Mouse (Mus musculus) pancreas, adult 10 weeks (tissue): ENCODE results near the gene Rap1gap. TPM values are rescaled to one million over a fixed set of nuclear protein-coding genes. Genes with fewer than 3 reads are reported as not detected.

ENCODE experiments used
- polyA plus RNA-seq: library from polyadenylated mRNA; stranded (reverse); fragments of 350-450 nt; fragmentation: Illumina TruSeq; extraction: RNeasy Lipid Tissue Mini Kit (QIAGEN cat#74804); gene quantifications from one replicate; pipeline ENCODE4 v1.2.3, GENCODE M21; 2015; ENCODE audit warnings: low read depth, low replicate concordance; ENCODE audit not compliant: insufficient read depth

Gene Rap1gap
- polyA plus RNA-seq = 215 TPM

DNA sequence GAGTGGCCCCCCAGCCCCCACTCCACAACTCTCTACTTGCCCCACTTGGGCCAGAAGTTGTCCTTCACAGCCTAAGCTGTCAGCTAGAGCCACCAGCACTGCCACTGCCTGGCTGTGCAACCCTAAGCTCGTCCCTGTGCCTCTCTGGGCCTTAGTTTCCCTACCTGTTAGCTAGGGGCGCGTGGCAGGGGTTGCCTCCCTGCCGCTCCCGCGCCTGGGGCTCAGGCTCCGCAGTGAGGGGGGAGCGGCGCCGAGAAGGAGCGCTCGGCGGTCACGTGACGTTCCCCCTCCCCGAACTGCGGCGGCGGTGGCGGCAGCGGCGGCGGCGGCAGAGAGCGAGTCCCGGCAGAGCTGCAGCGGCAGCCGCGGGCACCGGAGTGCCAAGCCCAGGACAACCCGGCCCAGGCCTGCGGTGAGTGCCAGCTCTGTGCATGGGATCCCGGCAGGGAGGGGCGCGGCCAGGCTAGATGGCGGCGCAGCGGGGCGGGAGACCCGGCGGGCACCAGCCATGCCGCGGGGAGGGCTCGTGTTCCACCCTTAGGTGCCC lies at the start of gene Rap1gap:
Gene Rap1gap (plus strand): TSS at position 294 of the 547 bp plus-strand sequence.

Other genes with a start within 250 kb of the Rap1gap start
- gene Cela3b, start 234.2 kb upstream of the Rap1gap start, polyA plus RNA-seq = 23,927 TPM
- not detected for gene 1700013G24Rik, start 211.4 kb upstream of the Rap1gap start, polyA plus RNA-seq
- gene Hspg2, start 196.0 kb upstream of the Rap1gap start, polyA plus RNA-seq = 60.2 TPM
- not detected for gene Ldlrad2, start 90.2 kb upstream of the Rap1gap start, polyA plus RNA-seq
- gene Usp48, start 71.0 kb upstream of the Rap1gap start, polyA plus RNA-seq = 52.4 TPM
- 3.6 TPM for gene Alpl, start 131.7 kb downstream of the Rap1gap start, polyA plus RNA-seq
- 30.1 TPM for gene Ece1, start 197.5 kb downstream of the Rap1gap start, polyA plus RNA-seq